Comparison of ENCODE assay signal across 8 mouse cellular contexts in genomic region chr6:134793911-134794520, GRCm38 (mm10). TPM values are rescaled to one million over a fixed set of nuclear protein-coding genes. Genes with fewer than 3 reads are reported as not detected.
DNase-seq lines count a peak whose midpoint lies in the region; ATAC-seq and TF ChIP-seq lines count a peak whose summit lies in the region.

No protein-coding gene starts in this region.

- H3K36me3 ChIP-seq in heart, embryonic 13.5 days, result no peaks in the 10 kb centered on the region
- H3K36me3 ChIP-seq in kidney, postnatal 0 days (ENCODE audit: insufficient read depth, low read length), result no peaks in the 10 kb centered on the region
- no peaks in the 10 kb centered on the region for H3K36me3 ChIP-seq in liver, embryonic 13.5 days
- no peaks in the 10 kb centered on the region for H3K36me3 ChIP-seq in stomach, embryonic 15.5 days

- peak overlapping the region; percentile 58; the same call in 1 of the 2 replicates for H3K9ac ChIP-seq in heart, embryonic 13.5 days
- H3K9ac ChIP-seq in kidney, postnatal 0 days (ENCODE audit: low read depth, low read length), result 0 out of 2 replicates have a peak overlapping the region, but pooled peaks have one; percentile 14
- 0 out of 2 replicates have a peak overlapping the region, but pooled peaks have one; percentile 27 for H3K9ac ChIP-seq in liver, embryonic 13.5 days
- no peak overlapping the region for H3K9ac ChIP-seq in stomach, embryonic 15.5 days

- TF ChIP-seq CTCF in kidney, postnatal 0 days (IDR thresholded peaks at IDR 0.05; ENCODE audit: low read depth), result peak; percentile 84

- H3K9me3 ChIP-seq in heart, embryonic 13.5 days, result no peaks in the 10 kb centered on the region
- H3K9me3 ChIP-seq in kidney, postnatal 0 days (replicated peaks; ENCODE audit: low read length), result no peaks in the 10 kb centered on the region
- no peaks in the 10 kb centered on the region for H3K9me3 ChIP-seq in liver, embryonic 13.5 days (replicated peaks)
- no peaks in the 10 kb centered on the region for H3K9me3 ChIP-seq in stomach, embryonic 15.5 days

- H3K27me3 ChIP-seq in heart, embryonic 13.5 days (replicated peaks), result no peaks in the 10 kb centered on the region
- H3K27me3 ChIP-seq in kidney, postnatal 0 days (ENCODE audit: insufficient read depth, low read length), result no peaks in the 10 kb centered on the region
- H3K27me3 ChIP-seq in liver, embryonic 13.5 days, result no peaks in the 10 kb centered on the region
- no peaks in the 10 kb centered on the region for H3K27me3 ChIP-seq in stomach, embryonic 15.5 days (replicated peaks)

- WGBS in heart, embryonic 13.5 days, result 16% methylated on average over 21 of the region's 21 CpGs
- 14% methylated on average over 21 of the region's 21 CpGs for WGBS in kidney, postnatal 0 days
- WGBS in liver, embryonic 13.5 days (ENCODE audit: insufficient replicate concordance), result 12% methylated on average over 21 of the region's 21 CpGs
- 17% methylated on average over 21 of the region's 21 CpGs for WGBS in stomach, embryonic 15.5 days

- peak; percentile 73 to 81 for DNase-seq in CD8-positive naive resting alpha-beta T cell, adult 2 months (ENCODE audit: low read depth in 2 of 2, low spot score in 2 of 2)
- peak; percentile 72 for DNase-seq in c-Kit-positive CD71-negative TER-119-negative erythroid progenitor cells, embryonic 14.5 days (ENCODE audit: low read depth)
- DNase-seq in fibroblast of lung, adult 2 months (ENCODE audit: low read depth), result peak; percentile 45
- peak; percentile 88 for DNase-seq in kidney, postnatal 0 days (ENCODE audit: low spot score)
- peak; percentile 71 for DNase-seq in liver, embryonic 13.5 days
- DNase-seq in neural tube, embryonic 10.5 days (ENCODE audit: extremely low spot score, low spot score), result peak; percentile 83

- no peak for ATAC-seq in heart, embryonic 13.5 days (ENCODE audit: extremely low read depth, insufficient number of reproducible peaks, low FRiP score, low TSS enrichment)
- ATAC-seq in kidney, postnatal 0 days (replicated peaks; ENCODE audit: low FRiP score, low read depth), result peak; percentile 66
- no peak for ATAC-seq in liver, embryonic 13.5 days (ENCODE audit: low read depth)
- no peak for ATAC-seq in stomach, embryonic 15.5 days (ENCODE audit: insufficient read depth, low FRiP score, low read depth)

- peak overlapping the region; percentile 21; the same call in 1 of the 2 replicates for H3K27ac ChIP-seq in heart, embryonic 13.5 days (replicated peaks)
- H3K27ac ChIP-seq in kidney, postnatal 0 days, result peak overlapping the region; percentile 74
- no peak overlapping the region for H3K27ac ChIP-seq in liver, embryonic 13.5 days
- H3K27ac ChIP-seq in stomach, embryonic 15.5 days, result no peak overlapping the region

- peaks cover 25% of the 10 kb centered on the region for H3K4me1 ChIP-seq in heart, embryonic 13.5 days
- H3K4me1 ChIP-seq in kidney, postnatal 0 days (replicated peaks; ENCODE audit: insufficient read depth, low read length), result no peaks in the 10 kb centered on the region
- H3K4me1 ChIP-seq in liver, embryonic 13.5 days (replicated peaks), result peaks cover 29% of the 10 kb centered on the region
- H3K4me1 ChIP-seq in stomach, embryonic 15.5 days, result peaks cover 7% of the 10 kb centered on the region

- H3K4me2 ChIP-seq in heart, embryonic 13.5 days, result peak overlapping the region; percentile 72
- peak overlapping the region; percentile 30 for H3K4me2 ChIP-seq in kidney, postnatal 0 days (ENCODE audit: low read length)
- peak overlapping the region; percentile 86 for H3K4me2 ChIP-seq in liver, embryonic 13.5 days
- peak overlapping the region; percentile 45 for H3K4me2 ChIP-seq in stomach, embryonic 15.5 days

- peak overlapping the region; percentile 17; the same call in 1 of the 2 replicates for H3K4me3 ChIP-seq in heart, embryonic 13.5 days
- no peak overlapping the region for H3K4me3 ChIP-seq in kidney, postnatal 0 days (replicated peaks; ENCODE audit: low read depth, low read length)
- peak overlapping the region; percentile 83 for H3K4me3 ChIP-seq in liver, embryonic 13.5 days (replicated peaks)
- H3K4me3 ChIP-seq in stomach, embryonic 15.5 days (replicated peaks), result no peak overlapping the region

RNA-seq across cellular contexts. Expression of gene Dusp16, which starts 1.6 kb away (rescaled TPM):
- 14.2 and 16.6 TPM in 2 replicates for polyA plus RNA-seq in heart, embryonic 13.5 days (2015; fragmentation: Nextera tagmentation; extraction: Ambion mirVana)
- 10.1 and 10.3 TPM in 2 replicates for polyA plus RNA-seq in kidney, postnatal 0 days (2015; fragmentation: Nextera tagmentation; extraction: Ambion mirVana)
- polyA plus RNA-seq in liver, embryonic 13.5 days (2015; fragmentation: Nextera tagmentation; extraction: Ambion mirVana), result 3.7 and 4.7 TPM in 2 replicates
- 15.6 and 15.7 TPM in 2 replicates for polyA plus RNA-seq in stomach, embryonic 15.5 days (2015; fragmentation: Nextera tagmentation; extraction: Ambion mirVana)

RNA-seq across cellular contexts. Expression of gene Crebl2, which starts 35.9 kb away (rescaled TPM):
- 1.6 and 1.8 TPM in 2 replicates for polyA plus RNA-seq in heart, embryonic 13.5 days (2015; fragmentation: Nextera tagmentation; extraction: Ambion mirVana)
- polyA plus RNA-seq in kidney, postnatal 0 days (2015; fragmentation: Nextera tagmentation; extraction: Ambion mirVana), result 5.2 and 5.6 TPM in 2 replicates
- 1.3 TPM in 2 replicates for polyA plus RNA-seq in liver, embryonic 13.5 days (2015; fragmentation: Nextera tagmentation; extraction: Ambion mirVana)
- polyA plus RNA-seq in stomach, embryonic 15.5 days (2015; fragmentation: Nextera tagmentation; extraction: Ambion mirVana), result 3.6 TPM in 2 replicates

Comparison
In these comparisons a context has a peak if more than half of its experiments do, and no peak if none do; other contexts are left out.
1. H3K27ac ChIP-seq: peak in heart, embryonic 13.5 days (single experiment) and kidney, postnatal 0 days (single experiment); none in liver, embryonic 13.5 days (single experiment) and stomach, embryonic 15.5 days (single experiment).
2. H3K4me2 ChIP-seq: peak in every context shown above with its lines; median percentile 86 in liver, embryonic 13.5 days; 72 in heart, embryonic 13.5 days; 45 in stomach, embryonic 15.5 days; 30 in kidney, postnatal 0 days.
3. H3K4me3 ChIP-seq: peak in heart, embryonic 13.5 days (single experiment) and liver, embryonic 13.5 days (single experiment); none in kidney, postnatal 0 days (single experiment) and stomach, embryonic 15.5 days (single experiment).
4. Peak in every context shown above with its lines, with median percentiles within 50 percentile points of each other: DNase-seq.